Mouse (Mus musculus): ENCODE data around the gene Scube1.
A peak's percentile ranks its signal among the peaks of the same experiment; 100 is the strongest.

Gene Scube1

GRCm38 (mm10) chr15:83563857-83564651 lies 160.8 kb downstream of the Scube1 start:
- peak; percentile 44 for DNase-seq (ENCODE audit: low read depth)

- no peak for DNase-seq (ENCODE audit: low read depth)
Measured at GRCm38 (mm10) chr15:83563327-83563856, 161.4 kb downstream of the Scube1 start, which contains the start of the genes Tspo and Mcat. Tspo (plus strand) TSS chr15:83563592. Mcat (minus strand) TSS chr15:83563787.

GRCm38 (mm10) chr15:83562626-83563270 lies 162.1 kb downstream of the Scube1 start:
- DNase-seq (ENCODE audit: low read depth) = peak; percentile 95

GRCm38 (mm10) chr15:83560941-83561477 lies 163.8 kb downstream of the Scube1 start:
- DNase-seq (ENCODE audit: low read depth) = no peak

- DNase-seq (ENCODE audit: low read depth) = peak; percentile 49
Measured at GRCm38 (mm10) chr15:83555161-83555974, 169.5 kb downstream of the Scube1 start.
